Mouse (Mus musculus): ENCODE measurements around the gene Ms4a14. TPM values are rescaled to one million over a fixed set of nuclear protein-coding genes. Genes with fewer than 3 reads are reported as not detected.
"Not testable (repeated sequence)": the region's sequence is repeated elsewhere in the genome, so short reads cannot be mapped to it uniquely, and the experiment has no call there.

Ms4a14 gene
- polyA plus RNA-seq, 1 experiment from 2014 or later = 0.07 TPM

DNA sequence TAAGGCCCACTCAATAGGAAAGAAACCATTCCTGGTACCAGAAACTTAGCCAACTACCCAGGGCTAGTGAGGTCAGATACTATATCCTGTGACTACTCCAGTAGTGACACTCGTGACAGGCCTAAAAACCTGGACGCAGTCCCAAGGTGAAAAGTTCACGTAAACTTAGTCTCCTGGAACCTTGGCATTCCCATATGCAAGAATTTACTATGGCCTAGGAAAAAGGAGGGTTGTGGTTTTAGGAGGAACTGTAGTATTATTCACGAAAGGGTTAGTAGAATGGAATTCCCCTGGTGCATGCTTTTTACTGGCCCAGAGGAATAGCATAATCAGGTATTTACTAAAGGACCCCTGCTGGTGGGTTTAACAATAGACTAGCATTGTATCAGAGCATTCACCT is 2.5 kb upstream of the Ms4a14 start:
- Histone ChIP-seq H3K4me2 (replicated peaks; ENCODE audit: low read depth, low read length) (no peak overlapping the region), H3K9me3 (ENCODE audit: low read length) (no peaks in the 10 kb centered on the region), H3K4me1 (ENCODE audit: insufficient read depth, low read length) (no peaks in the 10 kb centered on the region), H3K27me3 (ENCODE audit: insufficient read depth, low read length) (no peaks in the 10 kb centered on the region), H3K36me3 (ENCODE audit: insufficient read depth, low read length) (no peaks in the 10 kb centered on the region), H3K27ac (ENCODE audit: low read length) (no peak overlapping the region), H3K9ac (replicated peaks; ENCODE audit: low read length) (no peak overlapping the region), H3K4me3 (ENCODE audit: low read length) (no peak overlapping the region)
- no peak for ATAC-seq (ENCODE audit: low FRiP score, low TSS enrichment)
- WGBS = 78% methylated on average over 4 of the region's 4 CpGs

DNA sequence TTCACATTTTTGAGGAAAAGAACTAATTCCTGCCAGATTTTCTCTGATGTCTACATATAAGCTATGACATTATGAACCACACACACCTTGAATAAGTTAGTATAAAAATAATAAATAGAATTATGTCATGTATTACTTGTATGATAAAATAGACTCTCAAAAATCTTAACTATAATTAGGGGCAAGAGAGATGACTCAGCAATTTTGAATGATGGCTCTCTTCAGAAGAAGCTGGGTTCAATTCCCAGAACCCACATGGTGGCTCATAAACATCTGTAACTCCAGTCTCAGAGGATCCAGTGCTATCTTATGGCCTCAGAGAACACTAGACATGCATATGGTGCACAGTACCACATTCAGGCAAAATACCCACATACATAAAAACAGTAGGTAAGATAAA is 5.4 kb downstream of the Ms4a14 start:
- Histone ChIP-seq H3K27ac (ENCODE audit: low read length) (no peak overlapping the region), H3K4me3 (ENCODE audit: low read length) (no peak overlapping the region), H3K9me3 (ENCODE audit: low read length) (no peaks in the 10 kb centered on the region), H3K27me3 (ENCODE audit: insufficient read depth, low read length) (no peaks in the 10 kb centered on the region), H3K4me1 (ENCODE audit: insufficient read depth, low read length) (no peaks in the 10 kb centered on the region), H3K9ac (replicated peaks; ENCODE audit: low read length) (no peak overlapping the region), H3K4me2 (replicated peaks; ENCODE audit: low read depth, low read length) (no peak overlapping the region), H3K36me3 (ENCODE audit: insufficient read depth, low read length) (no peaks in the 10 kb centered on the region)
- ATAC-seq (ENCODE audit: low FRiP score, low TSS enrichment) = no peak

DNA sequence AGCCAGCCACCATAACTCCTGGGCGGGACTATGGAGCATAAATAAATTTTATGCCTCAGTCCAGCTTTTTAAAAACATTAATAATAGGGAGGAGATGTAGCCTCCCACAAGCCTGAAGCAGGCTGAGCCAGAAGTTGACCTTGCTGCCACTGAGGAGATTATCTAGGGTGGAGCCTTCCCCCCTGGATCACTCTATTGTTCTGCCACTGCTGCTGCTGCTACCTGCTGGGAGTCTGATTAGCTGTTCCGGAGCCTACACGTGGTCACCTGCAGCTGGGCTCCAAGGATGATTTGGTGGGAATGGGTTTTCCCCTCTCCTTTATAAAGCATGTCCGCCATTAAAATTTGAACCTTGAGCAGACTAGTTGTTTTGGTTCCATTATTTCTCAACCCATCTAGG is 14.7 kb downstream of the Ms4a14 start:
- not testable (repeated sequence) for H3K27me3 ChIP-seq (ENCODE audit: insufficient read depth, low read length); H3K4me3 ChIP-seq (ENCODE audit: low read length); H3K27ac ChIP-seq (ENCODE audit: low read length); H3K4me2 ChIP-seq (replicated peaks; ENCODE audit: low read depth, low read length); H3K9ac ChIP-seq (replicated peaks; ENCODE audit: low read length); H3K4me1 ChIP-seq (ENCODE audit: insufficient read depth, low read length); ATAC-seq (ENCODE audit: low FRiP score, low TSS enrichment); H3K9me3 ChIP-seq (ENCODE audit: low read length); H3K36me3 ChIP-seq (ENCODE audit: insufficient read depth, low read length)
- 53% methylated on average over 4 of the region's 4 CpGs for WGBS

DNA sequence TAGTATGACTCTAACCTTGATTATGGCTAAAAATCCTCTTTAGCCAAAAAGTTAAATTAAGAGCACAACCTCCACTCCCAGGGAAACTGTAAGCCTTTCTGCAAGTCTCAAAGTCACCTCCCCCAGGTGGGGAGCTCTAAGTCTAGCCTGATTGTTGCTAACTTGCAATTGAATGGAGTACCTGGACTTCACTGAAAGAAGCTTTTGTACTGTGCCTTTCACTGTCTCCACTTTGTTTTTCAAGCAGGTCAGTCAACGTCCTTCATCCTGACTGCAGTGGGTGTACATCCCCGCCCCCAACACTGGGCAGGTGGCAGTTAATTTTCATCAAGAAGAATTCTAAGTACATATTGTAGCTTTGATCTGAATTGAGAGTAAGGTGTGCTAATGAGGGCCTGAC is 15.3 kb downstream of the Ms4a14 start:
- ATAC-seq (ENCODE audit: low FRiP score, low TSS enrichment) = no peak
- H3K9ac ChIP-seq (replicated peaks; ENCODE audit: low read length) = no peak overlapping the region
- no peak overlapping the region for H3K27ac ChIP-seq (ENCODE audit: low read length)
- no peaks in the 10 kb centered on the region for H3K9me3 ChIP-seq (ENCODE audit: low read length)
- H3K4me2 ChIP-seq (replicated peaks; ENCODE audit: low read depth, low read length) = no peak overlapping the region
- no peaks in the 10 kb centered on the region for H3K4me1 ChIP-seq (ENCODE audit: insufficient read depth, low read length)
- H3K4me3 ChIP-seq (ENCODE audit: low read length) = no peak overlapping the region
- no peaks in the 10 kb centered on the region for H3K27me3 ChIP-seq (ENCODE audit: insufficient read depth, low read length)
- no peaks in the 10 kb centered on the region for H3K36me3 ChIP-seq (ENCODE audit: insufficient read depth, low read length)
- WGBS = 70% methylated on average over 2 of the region's 2 CpGs

DNA sequence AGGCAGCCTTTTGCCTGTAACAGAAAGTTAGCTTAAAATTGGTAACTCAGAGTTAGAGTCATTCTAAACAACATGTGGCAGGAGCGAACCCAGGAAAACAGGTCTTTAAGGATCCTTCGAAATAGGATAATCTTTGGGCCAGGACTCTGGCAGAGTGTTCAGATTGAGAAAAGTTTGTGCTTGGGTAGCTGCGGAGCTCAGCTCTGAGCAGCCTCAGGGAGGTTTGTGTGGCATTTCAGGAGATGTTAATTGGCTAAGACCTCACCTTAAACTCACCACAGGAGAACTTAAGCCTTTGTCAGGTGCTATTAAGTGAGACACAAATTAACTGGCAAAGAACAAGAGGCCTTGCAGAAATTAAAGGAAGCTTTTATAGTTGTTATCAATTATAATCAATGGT is 20.6 kb downstream of the Ms4a14 start:
- H3K9me3 ChIP-seq (ENCODE audit: low read length); H3K4me3 ChIP-seq (ENCODE audit: low read length); H3K27me3 ChIP-seq (ENCODE audit: insufficient read depth, low read length); H3K9ac ChIP-seq (replicated peaks; ENCODE audit: low read length); H3K36me3 ChIP-seq (ENCODE audit: insufficient read depth, low read length); ATAC-seq (ENCODE audit: low FRiP score, low TSS enrichment); H3K27ac ChIP-seq (ENCODE audit: low read length); H3K4me1 ChIP-seq (ENCODE audit: insufficient read depth, low read length): not testable (repeated sequence)
- H3K4me2 ChIP-seq (replicated peaks; ENCODE audit: low read depth, low read length) = peak overlapping the region; percentile 60
- 19% methylated on average over 3 of the region's 3 CpGs for WGBS

DNA sequence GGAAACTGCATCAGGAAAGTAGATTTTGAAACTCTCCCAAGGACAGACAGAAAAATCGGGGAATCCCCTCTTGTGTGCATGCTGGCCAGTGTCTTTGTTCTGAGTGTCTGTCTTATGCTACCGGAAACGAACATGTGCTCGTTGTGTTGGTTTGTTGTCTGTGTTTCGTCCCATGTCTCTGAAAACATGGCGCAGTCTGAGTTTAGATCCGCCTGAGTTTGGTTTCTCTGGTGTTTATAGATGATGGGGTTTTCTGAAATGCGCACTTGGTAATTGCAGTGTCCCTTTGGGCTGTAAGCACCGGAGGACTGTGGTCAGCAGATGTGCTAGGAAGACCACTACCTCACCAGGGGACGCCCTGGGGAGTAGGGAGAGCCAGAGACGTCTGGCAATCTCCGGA is 21.3 kb downstream of the Ms4a14 start:
- H3K9ac ChIP-seq (replicated peaks; ENCODE audit: low read length) = peak overlapping the region; percentile 49
- H3K27me3 ChIP-seq (ENCODE audit: insufficient read depth, low read length) = no peaks in the 10 kb centered on the region
- no peaks in the 10 kb centered on the region for H3K4me1 ChIP-seq (ENCODE audit: insufficient read depth, low read length)
- H3K36me3 ChIP-seq (ENCODE audit: insufficient read depth, low read length) = no peaks in the 10 kb centered on the region
- no peak overlapping the region for H3K27ac ChIP-seq (ENCODE audit: low read length)
- no peak for ATAC-seq (ENCODE audit: low FRiP score, low TSS enrichment)
- H3K4me2 ChIP-seq (replicated peaks; ENCODE audit: low read depth, low read length) = peak overlapping the region; percentile 60
- no peaks in the 10 kb centered on the region for H3K9me3 ChIP-seq (ENCODE audit: low read length)
- 13% methylated on average over 12 of the region's 12 CpGs for WGBS
- H3K4me3 ChIP-seq (ENCODE audit: low read length) = peak overlapping the region; percentile 47

DNA sequence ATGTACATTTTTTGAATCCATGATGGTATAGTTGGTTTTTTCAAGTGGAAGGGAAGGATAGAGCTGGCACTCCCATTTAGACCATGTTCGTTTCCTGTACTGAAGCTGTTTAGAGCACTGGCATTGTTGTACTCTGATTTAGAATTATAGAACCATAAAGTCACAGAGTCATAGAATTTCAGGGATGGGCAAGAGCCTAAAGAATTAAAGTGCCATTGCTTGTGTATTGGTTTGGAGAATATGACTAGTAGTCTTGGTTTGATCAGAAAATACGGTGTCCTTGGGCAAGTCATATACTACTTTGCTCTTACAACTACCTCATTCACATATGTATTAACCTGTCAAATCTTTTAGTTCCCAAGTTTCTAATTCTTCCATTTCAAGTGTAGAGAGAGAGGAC is 30.5 kb downstream of the Ms4a14 start, which contains the start of gene Ms4a5:
Ms4a5 (minus strand) TSS at position 101 of the 400 bp plus-strand sequence.
- Histone ChIP-seq H3K4me2 (replicated peaks; ENCODE audit: low read depth, low read length) (no peak within 1 kb of the TSS), H3K27me3 (ENCODE audit: insufficient read depth, low read length) (no peaks in the 10 kb centered on the region), H3K9ac (replicated peaks; ENCODE audit: low read length) (no peak within 1 kb of the TSS), H3K4me1 (ENCODE audit: insufficient read depth, low read length) (no peaks in the 10 kb centered on the region), H3K27ac (ENCODE audit: low read length) (no peak within 1 kb of the TSS), H3K36me3 (ENCODE audit: insufficient read depth, low read length) (no peaks in the 10 kb centered on the region), H3K4me3 (ENCODE audit: low read length) (no peak within 1 kb of the TSS), H3K9me3 (ENCODE audit: low read length) (no peaks in the 10 kb centered on the region)
- ATAC-seq (ENCODE audit: low FRiP score, low TSS enrichment) = no peak
- 93% methylated on average over 2 of the region's 2 CpGs for WGBS

DNA sequence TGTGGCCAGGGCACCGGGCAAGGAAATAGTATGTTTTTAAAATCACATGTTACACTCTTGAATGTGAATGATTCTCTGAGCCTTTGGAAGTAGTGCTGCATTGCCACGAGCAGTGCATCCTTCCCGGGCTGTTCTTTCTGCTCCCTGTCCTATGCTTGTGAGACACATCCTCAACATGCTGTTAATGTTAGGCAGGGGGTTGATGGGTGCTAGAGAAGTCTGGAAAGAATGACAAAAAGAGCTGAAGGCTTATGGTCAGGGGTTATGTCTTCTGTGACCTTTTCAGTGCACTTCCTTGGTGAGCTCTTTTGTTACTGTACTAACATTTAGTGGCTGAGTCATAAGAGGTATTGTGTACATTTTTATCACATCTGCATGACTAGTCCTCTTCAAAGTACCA is 34.0 kb downstream of the Ms4a14 start:
- Histone ChIP-seq H3K4me3 (ENCODE audit: low read length) (no peak overlapping the region), H3K4me1 (ENCODE audit: insufficient read depth, low read length) (no peaks in the 10 kb centered on the region), H3K4me2 (replicated peaks; ENCODE audit: low read depth, low read length) (no peak overlapping the region), H3K9ac (replicated peaks; ENCODE audit: low read length) (no peak overlapping the region), H3K27ac (ENCODE audit: low read length) (no peak overlapping the region), H3K36me3 (ENCODE audit: insufficient read depth, low read length) (no peaks in the 10 kb centered on the region), H3K9me3 (ENCODE audit: low read length) (no peaks in the 10 kb centered on the region), H3K27me3 (ENCODE audit: insufficient read depth, low read length) (no peaks in the 10 kb centered on the region)
- 74% methylated on average over 3 of the region's 3 CpGs for WGBS
- ATAC-seq (ENCODE audit: low FRiP score, low TSS enrichment) = no peak

DNA sequence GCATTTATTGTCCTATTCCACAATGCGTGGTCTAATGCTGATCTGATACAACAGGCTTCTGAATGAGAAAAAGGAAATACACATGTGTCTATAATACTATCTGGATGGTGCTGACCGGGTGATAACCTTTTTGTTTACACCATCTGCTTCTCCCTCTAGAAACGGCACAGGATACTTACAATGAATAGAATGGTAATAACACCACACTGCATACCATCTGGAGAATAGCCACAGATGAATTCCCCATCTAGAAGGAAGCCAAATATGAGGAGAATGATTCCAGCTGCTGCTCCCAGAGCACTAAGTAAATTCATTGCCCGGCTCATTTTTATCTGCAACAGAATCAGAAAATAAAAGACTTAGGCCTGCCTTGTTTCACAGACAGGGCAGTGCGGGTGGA is 37.8 kb downstream of the Ms4a14 start:
- H3K27me3 ChIP-seq (ENCODE audit: insufficient read depth, low read length) = no peaks in the 10 kb centered on the region
- H3K27ac ChIP-seq (ENCODE audit: low read length) = no peak overlapping the region
- H3K4me3 ChIP-seq (ENCODE audit: low read length) = no peak overlapping the region
- ATAC-seq (ENCODE audit: low FRiP score, low TSS enrichment) = no peak
- no peaks in the 10 kb centered on the region for H3K36me3 ChIP-seq (ENCODE audit: insufficient read depth, low read length)
- no peaks in the 10 kb centered on the region for H3K4me1 ChIP-seq (ENCODE audit: insufficient read depth, low read length)
- WGBS = 54% methylated on average over 5 of the region's 5 CpGs
- H3K4me2 ChIP-seq (replicated peaks; ENCODE audit: low read depth, low read length) = no peak overlapping the region
- no peaks in the 10 kb centered on the region for H3K9me3 ChIP-seq (ENCODE audit: low read length)
- no peak overlapping the region for H3K9ac ChIP-seq (replicated peaks; ENCODE audit: low read length)

DNA sequence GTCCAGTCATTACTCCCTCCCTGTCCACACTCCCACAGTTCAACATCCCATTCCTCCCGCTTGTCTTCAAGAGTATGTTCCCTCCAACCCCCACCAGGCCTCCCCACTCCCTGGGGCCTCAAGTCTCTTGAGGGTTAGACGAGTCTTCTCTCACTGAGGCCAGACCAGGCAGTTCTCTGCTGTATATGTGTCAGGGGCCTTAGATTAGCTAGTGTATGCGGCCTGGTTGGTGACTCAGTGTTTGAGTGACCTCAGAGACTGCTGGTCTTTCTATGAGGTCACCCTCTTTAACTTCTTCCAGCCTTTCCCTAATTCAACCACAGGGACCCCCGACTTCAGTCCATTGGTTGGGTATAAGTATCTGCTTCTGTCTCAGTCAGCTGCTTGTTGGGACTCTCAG is 47.3 kb downstream of the Ms4a14 start:
- WGBS = 73% methylated on average over 4 of the region's 4 CpGs
- H3K27ac ChIP-seq (ENCODE audit: low read length) = no peak overlapping the region
- no peaks in the 10 kb centered on the region for H3K27me3 ChIP-seq (ENCODE audit: insufficient read depth, low read length)
- no peak overlapping the region for H3K4me3 ChIP-seq (ENCODE audit: low read length)
- H3K4me2 ChIP-seq (replicated peaks; ENCODE audit: low read depth, low read length) = no peak overlapping the region
- no peaks in the 10 kb centered on the region for H3K9me3 ChIP-seq (ENCODE audit: low read length)
- no peaks in the 10 kb centered on the region for H3K4me1 ChIP-seq (ENCODE audit: insufficient read depth, low read length)
- no peak overlapping the region for H3K9ac ChIP-seq (replicated peaks; ENCODE audit: low read length)
- H3K36me3 ChIP-seq (ENCODE audit: insufficient read depth, low read length) = no peaks in the 10 kb centered on the region
- ATAC-seq (ENCODE audit: low FRiP score, low TSS enrichment) = no peak
